Mouse (Mus musculus): ENCODE results near the gene Rpl12.

DNA sequence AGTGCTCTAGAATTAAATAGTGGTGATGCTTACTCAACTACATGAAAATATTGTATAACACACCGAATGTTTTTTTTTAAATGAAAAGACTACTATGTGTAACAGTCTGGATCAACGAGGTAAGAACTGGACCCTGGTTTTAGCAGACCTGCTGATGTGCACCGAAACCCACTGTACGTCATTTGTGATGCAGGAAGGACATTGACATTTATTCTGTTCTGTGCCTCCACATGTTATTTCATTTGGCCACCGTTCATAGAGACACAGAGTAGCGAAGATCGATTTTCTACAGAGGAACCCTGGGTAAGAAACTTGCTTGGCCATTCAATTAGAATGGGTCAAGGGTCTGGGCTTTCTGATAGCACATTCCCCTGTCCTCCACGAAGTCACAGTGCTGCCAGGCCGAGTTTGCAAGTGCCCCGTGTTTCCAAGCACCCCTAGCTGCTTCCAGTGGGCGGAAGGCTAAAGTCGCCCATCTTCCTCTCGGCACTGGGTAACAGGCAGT lies 4.9 kb downstream of the Rpl12 start:
- TF ChIP-seq CTCF (IDR thresholded peaks at IDR 0.05) (no peak), EP300 (IDR thresholded peaks at IDR 0.05) (no peak)

All from lung, postnatal 0 days (tissue).